Mouse (Mus musculus) myocyte (in vitro differentiated cells): ENCODE results near the gene Rpl27.

Source experiments
- CEBPB ChIP-seq: IDR thresholded peaks from 2 replicates; pipeline ENCODE4 v1.6.1; 2011; ENCODE audit warnings: mild to moderate bottlenecking, moderate library complexity; ENCODE audit not compliant: poor library complexity, insufficient read depth, severe bottlenecking
- E2F4 ChIP-seq: IDR thresholded peaks from one replicate; pipeline ENCODE4 v1.6.1; 2011; ENCODE audit warnings: mild to moderate bottlenecking, control low read depth, moderate library complexity; ENCODE audit not compliant: insufficient read depth
- MYOG ChIP-seq, 3 experiments: IDR thresholded peaks; one replicate each; pipeline ENCODE4 v1.6.1; 2011; ENCODE audit warnings: control low read depth in 2 of 3, low read depth in 2 of 3, mild to moderate bottlenecking in 2 of 3; ENCODE audit not compliant: insufficient read length in 2 of 3, control insufficient read depth in 1 of 3, insufficient read depth in 1 of 3
- POLR2A ChIP-seq: IDR thresholded peaks from one replicate; pipeline ENCODE4 v1.6.1; 2011; ENCODE audit warnings: low read depth, mild to moderate bottlenecking, control low read depth, moderate library complexity; ENCODE audit not compliant: insufficient read length
- POLR2AphosphoS2 ChIP-seq: IDR thresholded peaks from one replicate; pipeline ENCODE4 v1.6.1; 2011; ENCODE audit warnings: low read depth, control low read depth; ENCODE audit not compliant: insufficient read length
- TCF12 ChIP-seq: IDR thresholded peaks from one replicate; pipeline ENCODE4 v1.6.1; 2011; ENCODE audit warnings: mild to moderate bottlenecking, control low read depth; ENCODE audit not compliant: poor library complexity, insufficient read depth, severe bottlenecking
- TCF3 ChIP-seq: IDR thresholded peaks from one replicate; pipeline ENCODE4 v1.6.1; 2011; ENCODE audit warnings: low read depth, control low read depth; ENCODE audit not compliant: insufficient read length
- USF1 ChIP-seq: IDR thresholded peaks from one replicate; pipeline ENCODE4 v1.6.1; 2011; ENCODE audit warnings: low read depth, mild to moderate bottlenecking, control low read depth, moderate library complexity

DNA sequence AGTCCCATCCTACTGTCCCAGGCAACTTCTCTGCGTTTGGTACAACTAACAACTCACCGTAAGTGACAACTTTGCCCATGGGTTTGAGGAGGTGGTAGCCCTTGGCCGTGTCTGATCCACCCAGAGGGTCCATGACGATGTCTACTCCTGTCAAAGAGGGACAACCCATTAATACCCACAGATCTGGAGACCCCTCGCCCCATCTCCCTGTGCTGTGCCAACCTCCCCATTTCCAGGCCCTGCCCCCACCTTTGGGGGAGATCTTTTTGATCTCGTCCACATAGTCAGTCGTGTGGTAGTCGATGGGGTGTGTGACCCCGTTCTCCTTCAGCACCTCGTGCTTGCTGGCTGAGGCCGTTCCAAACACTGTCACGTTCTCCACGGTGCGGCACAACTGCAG lies 20.0 kb downstream of the Rpl27 start:
- TF ChIP-seq POLR2A (peak; percentile 16), E2F4 (no peak), TCF3 (no peak), MYOG (IDR thresholded peaks at IDR 0.05; ENCODE audit: control insufficient read depth in 1 of 3, insufficient read depth in 1 of 3, insufficient read length in 2 of 3, low read depth in 2 of 3) (no peak), POLR2AphosphoS2 (no peak), CEBPB (no peak), TCF12 (no peak), USF1 (no peak)
